Mouse (Mus musculus) midbrain, embryonic 16.5 days (tissue): ENCODE results near the gene Tbx5. TPM values are rescaled to one million over a fixed set of nuclear protein-coding genes. Genes with fewer than 3 reads are reported as not detected.

ENCODE experiments used
- ATAC-seq: fragments of 200-750 bp; cut with Nextera tagmentation; 2 replicates; pipeline ENCODE4 v1.8.0; 2017; ENCODE audit warnings: moderate TSS enrichment
- H3K27ac ChIP-seq: fragments of 300-500 bp; sonication (generic); 2 replicates; pipeline ENCODE4 v1.5.1; 2014; ENCODE audit warnings: mild to moderate bottlenecking, low read length, mixed read lengths
- H3K27me3 ChIP-seq: fragments of 300-500 bp; sonication (generic); 2 replicates; pipeline ENCODE4 v1.6.1; 2014; ENCODE audit warnings: low read depth, low read length, mixed read lengths; ENCODE audit not compliant: control insufficient read depth, insufficient read depth
- H3K36me3 ChIP-seq: fragments of 300-500 bp; sonication (generic); 2 replicates; pipeline ENCODE4 v1.6.1; 2014; ENCODE audit warnings: mild to moderate bottlenecking, low read length, moderate library complexity, mixed read lengths; ENCODE audit not compliant: control insufficient read depth, insufficient read depth
- H3K4me1 ChIP-seq: fragments of 300-500 bp; sonication (generic); 2 replicates; pipeline ENCODE4 v1.6.1; 2014; ENCODE audit warnings: mild to moderate bottlenecking, low read length, mixed read lengths; ENCODE audit not compliant: control insufficient read depth, insufficient read depth
- H3K4me2 ChIP-seq: fragments of 300-500 bp; sonication (generic); 2 replicates; pipeline ENCODE4 v1.6.1; 2014; ENCODE audit warnings: mild to moderate bottlenecking, low read length, mixed read lengths
- H3K4me3 ChIP-seq: fragments of 300-500 bp; sonication (generic); 2 replicates; pipeline ENCODE4 v1.5.1; 2014; ENCODE audit warnings: low read depth, mild to moderate bottlenecking, low read length, moderate library complexity, mixed read lengths
- H3K9ac ChIP-seq: fragments of 300-500 bp; sonication (generic); 2 replicates; pipeline ENCODE4 v1.6.1; 2014; ENCODE audit warnings: low read depth, low read length, mixed read lengths
- H3K9me3 ChIP-seq: fragments of 300-500 bp; sonication (generic); replicated peaks from 2 replicates; pipeline ENCODE4 v1.6.1; 2014; ENCODE audit warnings: mild to moderate bottlenecking, low read length, mixed read lengths; ENCODE audit not compliant: control insufficient read depth, poor library complexity, severe bottlenecking
- WGBS: fragments of 180-500 bp; shearing (Covaris S2); extraction: QIAGEN DNeasy Blood & Tissue Kit; methylation state at CpG from one replicate; pipeline ENCODE4 v1.1.7; 2014; 5-methylcytosine and 5-hydroxymethylcytosine counted together
- polyA plus RNA-seq: library from polyadenylated mRNA; unstranded; fragments of >200 nt; fragmentation: Nextera tagmentation; extraction: Ambion mirVana; gene quantifications from 2 replicates; pipeline ENCODE4 v1.2.1, GENCODE M21; 2015

Gene Tbx5
- polyA plus RNA-seq, 1 experiment from 2014 or later = not detected

- no peak for ATAC-seq
- no peak overlapping the region for H3K27ac ChIP-seq
- H3K9ac ChIP-seq = no peak overlapping the region
- no peaks in the 10 kb centered on the region for H3K4me1 ChIP-seq
- WGBS = under 1% methylated on average over 25 of the region's 25 CpGs
- H3K4me3 ChIP-seq = no peak overlapping the region
- H3K4me2 ChIP-seq = no peak overlapping the region
- no peaks in the 10 kb centered on the region for H3K36me3 ChIP-seq
- H3K27me3 ChIP-seq = peaks cover 68% of the 10 kb centered on the region
- H3K9me3 ChIP-seq = no peaks in the 10 kb centered on the region
Measured at GRCm38 (mm10) chr5:119831791-119832478, 533 bp upstream of the Tbx5 start.

- no peak overlapping the region for H3K4me2 ChIP-seq
- WGBS = under 1% methylated on average over 8 of the region's 8 CpGs
- H3K27ac ChIP-seq = no peak overlapping the region
- ATAC-seq = no peak
- no peaks in the 10 kb centered on the region for H3K4me1 ChIP-seq
- H3K4me3 ChIP-seq = no peak overlapping the region
- no peaks in the 10 kb centered on the region for H3K9me3 ChIP-seq
- H3K36me3 ChIP-seq = no peaks in the 10 kb centered on the region
- H3K9ac ChIP-seq = no peak overlapping the region
- peaks cover 69% of the 10 kb centered on the region for H3K27me3 ChIP-seq
Measured at GRCm38 (mm10) chr5:119833223-119834030, 959 bp downstream of the Tbx5 start.

GRCm38 (mm10) chr5:119834031-119834403 lies 1.5 kb downstream of the Tbx5 start:
- no peaks in the 10 kb centered on the region for H3K4me1 ChIP-seq
- no peak overlapping the region for H3K4me3 ChIP-seq
- H3K27ac ChIP-seq = no peak overlapping the region
- no peaks in the 10 kb centered on the region for H3K36me3 ChIP-seq
- no peak overlapping the region for H3K4me2 ChIP-seq
- WGBS = 4% methylated on average over 2 of the region's 2 CpGs
- H3K9ac ChIP-seq = no peak overlapping the region
- no peaks in the 10 kb centered on the region for H3K9me3 ChIP-seq
- peaks cover 64% of the 10 kb centered on the region for H3K27me3 ChIP-seq
- no peak for ATAC-seq

GRCm38 (mm10) chr5:119835053-119835867 lies 2.8 kb downstream of the Tbx5 start:
- no peak overlapping the region for H3K4me3 ChIP-seq
- H3K4me2 ChIP-seq = no peak overlapping the region
- ATAC-seq = no peak
- 2% methylated on average over 30 of the region's 30 CpGs for WGBS
- H3K27me3 ChIP-seq = peaks cover 64% of the 10 kb centered on the region
- no peaks in the 10 kb centered on the region for H3K4me1 ChIP-seq
- no peaks in the 10 kb centered on the region for H3K36me3 ChIP-seq
- H3K9me3 ChIP-seq = no peaks in the 10 kb centered on the region
- H3K27ac ChIP-seq = no peak overlapping the region
- no peak overlapping the region for H3K9ac ChIP-seq

- no peak for ATAC-seq
- H3K4me3 ChIP-seq = no peak overlapping the region
- under 1% methylated on average over 12 of the region's 12 CpGs for WGBS
- H3K36me3 ChIP-seq = no peaks in the 10 kb centered on the region
- H3K4me1 ChIP-seq = no peaks in the 10 kb centered on the region
- no peak overlapping the region for H3K9ac ChIP-seq
- H3K27ac ChIP-seq = no peak overlapping the region
- H3K9me3 ChIP-seq = no peaks in the 10 kb centered on the region
- H3K4me2 ChIP-seq = no peak overlapping the region
- peaks cover 61% of the 10 kb centered on the region for H3K27me3 ChIP-seq
Measured at GRCm38 (mm10) chr5:119835868-119836209, 3.4 kb downstream of the Tbx5 start.

GRCm38 (mm10) chr5:119836618-119837305 lies 4.3 kb downstream of the Tbx5 start:
- under 1% methylated on average over 28 of the region's 28 CpGs for WGBS
- H3K9ac ChIP-seq = no peak overlapping the region
- no peaks in the 10 kb centered on the region for H3K9me3 ChIP-seq
- no peak for ATAC-seq
- no peak overlapping the region for H3K4me2 ChIP-seq
- H3K27ac ChIP-seq = no peak overlapping the region
- H3K27me3 ChIP-seq = peaks cover 59% of the 10 kb centered on the region
- H3K4me3 ChIP-seq = no peak overlapping the region
- no peaks in the 10 kb centered on the region for H3K4me1 ChIP-seq
- H3K36me3 ChIP-seq = no peaks in the 10 kb centered on the region

- WGBS = under 1% methylated on average over 19 of the region's 19 CpGs
- Histone ChIP-seq H3K4me1 (no peaks in the 10 kb centered on the region), H3K4me3 (no peak overlapping the region), H3K27me3 (peaks cover 64% of the 10 kb centered on the region), H3K36me3 (no peaks in the 10 kb centered on the region), H3K4me2 (no peak overlapping the region), H3K27ac (no peak overlapping the region), H3K9ac (no peak overlapping the region), H3K9me3 (no peaks in the 10 kb centered on the region)
- no peak for ATAC-seq
Measured at GRCm38 (mm10) chr5:119837306-119837675, 4.8 kb downstream of the Tbx5 start.

GRCm38 (mm10) chr5:119837861-119838260 lies 5.4 kb downstream of the Tbx5 start:
- no peaks in the 10 kb centered on the region for H3K36me3 ChIP-seq
- H3K4me1 ChIP-seq = no peaks in the 10 kb centered on the region
- no peak overlapping the region for H3K27ac ChIP-seq
- 5% methylated on average over 3 of the region's 3 CpGs for WGBS
- no peak for ATAC-seq
- no peak overlapping the region for H3K9ac ChIP-seq
- H3K9me3 ChIP-seq = no peaks in the 10 kb centered on the region
- H3K27me3 ChIP-seq = peaks cover 69% of the 10 kb centered on the region
- no peak overlapping the region for H3K4me2 ChIP-seq
- H3K4me3 ChIP-seq = no peak overlapping the region
